Mouse (Mus musculus): ENCODE data around the gene Nudt16. TPM values are rescaled to one million over a fixed set of nuclear protein-coding genes. Genes with fewer than 3 reads are reported as not detected.

Nudt16 gene
- total RNA-seq (2023; ENCODE audit: inconsistent age), result 18.4 to 25.7 TPM (median 21.5 TPM) in 4 replicates

DNA sequence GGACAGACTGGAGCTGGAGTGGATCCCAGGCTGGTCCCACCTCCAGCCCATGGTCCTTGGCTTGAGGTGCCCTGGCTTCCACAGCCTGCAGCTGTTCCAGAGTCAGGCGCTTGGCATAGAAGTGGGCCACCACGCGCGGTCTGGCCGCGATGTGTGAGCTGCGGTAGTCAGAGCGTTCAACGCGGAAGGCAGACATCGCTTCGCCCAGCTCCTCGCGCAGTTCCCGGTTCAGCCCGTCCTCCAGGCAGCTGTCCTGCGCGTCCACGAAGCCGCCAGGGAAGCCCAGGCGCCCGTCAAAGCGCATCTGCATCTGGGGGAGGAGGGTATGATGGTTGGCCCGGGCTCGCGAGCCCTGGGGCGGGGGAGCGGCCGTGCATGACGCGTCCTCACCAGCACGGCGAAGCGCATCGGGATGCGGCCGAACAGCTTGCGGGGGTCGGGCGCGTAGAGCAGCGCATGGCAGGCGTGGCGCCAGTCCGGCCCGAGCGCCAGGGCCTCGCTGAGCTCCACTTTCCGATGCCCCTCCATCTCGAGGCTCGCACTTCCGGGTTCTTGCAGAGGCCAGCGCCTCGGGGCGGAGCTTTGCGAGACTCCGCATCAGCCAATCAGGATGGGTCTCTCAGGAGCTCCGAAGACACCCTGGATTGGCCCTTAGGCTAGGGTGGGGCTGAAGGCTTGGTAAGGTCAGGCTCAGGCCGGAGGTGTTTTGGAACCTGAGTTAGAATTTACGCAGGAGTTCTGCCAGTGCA, at the start of gene Nudt16:
Gene Nudt16, minus strand, starts transcription at position 572 of the 749 bp plus-strand sequence.

DNA sequence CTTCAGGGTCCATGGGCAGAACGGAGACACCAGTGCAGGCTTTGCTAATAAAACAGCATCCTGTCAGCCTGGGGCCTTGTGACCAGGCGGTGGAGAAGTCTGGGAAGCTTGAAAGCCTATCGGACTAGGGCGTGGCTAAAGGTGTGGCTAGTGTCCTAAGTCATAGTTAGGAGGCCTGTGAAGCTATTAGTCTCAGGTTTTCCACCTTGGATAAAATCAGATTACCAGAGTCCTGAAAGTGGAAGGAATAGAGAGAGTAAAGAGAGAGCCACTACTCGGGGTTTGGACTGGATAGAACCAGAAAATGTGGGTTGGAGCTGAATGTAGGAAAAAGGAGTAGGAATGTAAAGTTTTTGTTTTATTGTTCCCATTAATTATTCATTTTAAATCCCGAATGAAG, 13.4 kb upstream of the Nudt16 start, which contains the start of gene 1700080E11Rik:
Gene 1700080E11Rik, minus strand, starts transcription at position 101 of the 400 bp plus-strand sequence.

Other genes starting within 250 kb of the Nudt16 start
- gene Mrpl3, start 78.6 kb downstream of the Nudt16 start, total RNA-seq (2023; ENCODE audit: inconsistent age), result 53.7 to 74.1 TPM (median 67.0 TPM) in 4 replicates
- gene 1700080E11Rik, start 13.3 kb upstream of the Nudt16 start, total RNA-seq (2023; ENCODE audit: inconsistent age), result not detected in 4 replicates